ENCODE assay signal across 25 mouse cellular contexts in the genomic region with DNA sequence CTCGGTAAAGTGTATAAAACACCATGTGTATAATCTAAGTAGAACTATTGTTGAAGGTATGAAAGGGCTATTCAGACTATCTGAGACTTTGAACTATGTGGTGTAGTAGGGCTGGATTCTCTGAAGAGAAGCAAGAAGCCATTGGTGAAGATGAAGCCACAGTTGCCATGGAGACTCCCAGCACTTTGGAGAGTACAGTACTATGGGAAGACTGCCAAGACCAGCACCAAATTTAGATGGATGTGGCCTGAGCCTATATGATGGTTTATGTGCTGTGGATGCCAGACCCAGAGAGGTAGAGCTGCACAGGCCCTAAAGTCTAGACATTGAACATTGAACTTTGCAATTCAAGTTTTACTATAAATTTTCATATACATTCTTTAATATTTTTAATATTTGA.
DNase-seq lines count a peak whose midpoint lies in the region; ATAC-seq and TF ChIP-seq lines count a peak whose summit lies in the region.
"Had no signal": no experiment of that assay in that cellular context is flagged by ENCODE, and none has a peak within 500 bp of the region (broad histone marks: within the 10 kb centered on the region; RNA-seq: fewer than 3 reads in every experiment).

No protein-coding gene starts in this region.

- no peak for ATAC-seq in forebrain, embryonic 14.5 days
- ATAC-seq in forebrain, embryonic 16.5 days, result no peak
- ATAC-seq in neural tube, embryonic 12.5 days (ENCODE audit: low FRiP score, low read depth), result peak; percentile 53; the same call in 1 of the 2 replicates
- ATAC-seq: inflammation-experienced regulatory T-cells, adult 6 months; Patski had no signal

- H3K9me3 ChIP-seq in forebrain, embryonic 14.5 days (replicated peaks; ENCODE audit: control insufficient read depth, low read length), result no peaks in the 10 kb centered on the region
- no peaks in the 10 kb centered on the region for H3K9me3 ChIP-seq in forebrain, embryonic 16.5 days (ENCODE audit: control insufficient read depth, low read length)
- H3K9me3 ChIP-seq in neural tube, embryonic 12.5 days, result no peaks in the 10 kb centered on the region
- H3K9me3 ChIP-seq: hindbrain, embryonic 13.5 days; limb, embryonic 13.5 days; liver, embryonic 13.5 days; megakaryocyte, embryonic 14.5 days had no signal

- no peak overlapping the region for H3K27ac ChIP-seq in forebrain, embryonic 14.5 days (ENCODE audit: low read depth, low read length)
- no peak overlapping the region for H3K27ac ChIP-seq in forebrain, embryonic 16.5 days (ENCODE audit: low read length)
- H3K27ac ChIP-seq in left cerebral cortex, adult 2 months, result no peak overlapping the region
- H3K27ac ChIP-seq in neural tube, embryonic 12.5 days, result no peak overlapping the region
- H3K27ac ChIP-seq: gastrocnemius, adult 2 months; hindbrain, embryonic 13.5 days; limb, embryonic 13.5 days; liver, embryonic 13.5 days had no signal

- no peak overlapping the region for H3K4me3 ChIP-seq in forebrain, embryonic 14.5 days (ENCODE audit: low read depth, low read length)
- no peak overlapping the region for H3K4me3 ChIP-seq in forebrain, embryonic 16.5 days (replicated peaks; ENCODE audit: low read length)
- H3K4me3 ChIP-seq in left cerebral cortex, adult 2 months, result no peak overlapping the region
- H3K4me3 ChIP-seq in neural tube, embryonic 12.5 days, result no peak overlapping the region
- H3K4me3 ChIP-seq: gastrocnemius, adult 2 months; hindbrain, embryonic 13.5 days; limb, embryonic 13.5 days; liver, embryonic 13.5 days; megakaryocyte, embryonic 14.5 days had no signal

- no peak overlapping the region for H3K4me2 ChIP-seq in forebrain, embryonic 14.5 days (ENCODE audit: low read length)
- H3K4me2 ChIP-seq in forebrain, embryonic 16.5 days (ENCODE audit: low read length), result no peak overlapping the region
- no peak overlapping the region for H3K4me2 ChIP-seq in neural tube, embryonic 12.5 days (replicated peaks)
- H3K4me2 ChIP-seq: hindbrain, embryonic 13.5 days; limb, embryonic 13.5 days; liver, embryonic 13.5 days had no signal

- TF ChIP-seq POLR2A in brain, embryonic 14.5 days (IDR thresholded peaks at IDR 0.05; ENCODE audit: borderline replicate concordance, extremely low read depth, insufficient read depth, insufficient read length, poor library complexity, severe bottlenecking), result no peak

- no peaks in the 10 kb centered on the region for H3K27me3 ChIP-seq in forebrain, embryonic 14.5 days (replicated peaks; ENCODE audit: control insufficient read depth, insufficient read depth, low read length)
- H3K27me3 ChIP-seq in forebrain, embryonic 16.5 days (replicated peaks; ENCODE audit: control insufficient read depth, insufficient read depth, low read length), result no peaks in the 10 kb centered on the region
- no peaks in the 10 kb centered on the region for H3K27me3 ChIP-seq in neural tube, embryonic 12.5 days (replicated peaks)
- H3K27me3 ChIP-seq: CH12.LX; hindbrain, embryonic 13.5 days; limb, embryonic 13.5 days; liver, embryonic 13.5 days; megakaryocyte, embryonic 14.5 days; Patski had no signal

- WGBS in forebrain, embryonic 14.5 days, result 13% methylated on average over 1 of the region's 1 CpGs
- 13% methylated on average over 1 of the region's 1 CpGs for WGBS in forebrain, embryonic 16.5 days
- WGBS in neural tube, embryonic 12.5 days, result 38% methylated on average over 1 of the region's 1 CpGs

- no peak for TF ChIP-seq CTCF in left cerebral cortex, adult 2 months (IDR thresholded peaks at IDR 0.05)
- no peak for TF ChIP-seq CTCF in brain, embryonic 14.5 days (IDR thresholded peaks at IDR 0.05; ENCODE audit: borderline replicate concordance, extremely low read depth, insufficient read depth, insufficient read length)

- H3K9ac ChIP-seq in forebrain, embryonic 14.5 days (ENCODE audit: low read length), result no peak overlapping the region
- no peak overlapping the region for H3K9ac ChIP-seq in forebrain, embryonic 16.5 days (replicated peaks; ENCODE audit: low read depth, low read length)
- H3K9ac ChIP-seq in neural tube, embryonic 12.5 days, result no peak overlapping the region
- H3K9ac ChIP-seq: hindbrain, embryonic 13.5 days; limb, embryonic 13.5 days; liver, embryonic 13.5 days had no signal

- DNase-seq in forebrain, embryonic 14.5 days (ENCODE audit: low spot score), result peak; percentile 21
- DNase-seq in left cerebral cortex, postnatal 4 days, result peak; percentile 3
- DNase-seq in left cerebral cortex, adult 2 months (ENCODE audit: extremely low spot score in 1 of 2, low spot score in 2 of 2), result no peak
- DNase-seq in neural tube, embryonic 10.5 days (ENCODE audit: extremely low spot score, low spot score), result no peak
- peak; percentile 47 for DNase-seq in brain, embryonic 14.5 days (ENCODE audit: low read depth)
- DNase-seq in adipocyte (ENCODE audit: low spot score), result no peak
- DNase-seq: adrenal gland, adult 2 months; B cell, adult 2 months; cerebellum, adult 2 months; gastrocnemius, adult 2 months; kidney, adult 18-20 months; kidney, postnatal 4 days; liver, embryonic 13.5 days; lung, adult 2 months; lung, postnatal 36 days; thymus, postnatal 14 days had no signal

- intact Hi-C loops in left cerebral cortex, postnatal 4 days (cut with DNase I), result no loop called here
- intact Hi-C loops in left cerebral cortex, adult 2 months (cut with DNase I), result no loop called here

- H3K4me1 ChIP-seq in forebrain, embryonic 14.5 days (ENCODE audit: control insufficient read depth, insufficient read depth, low read length), result no peaks in the 10 kb centered on the region
- no peaks in the 10 kb centered on the region for H3K4me1 ChIP-seq in forebrain, embryonic 16.5 days (replicated peaks; ENCODE audit: control insufficient read depth, insufficient read depth, low read length)
- no peaks in the 10 kb centered on the region for H3K4me1 ChIP-seq in neural tube, embryonic 12.5 days
- H3K4me1 ChIP-seq: hindbrain, embryonic 13.5 days; limb, embryonic 13.5 days; liver, embryonic 13.5 days; megakaryocyte, embryonic 14.5 days had no signal

- H3K36me3 ChIP-seq in forebrain, embryonic 14.5 days (ENCODE audit: control insufficient read depth, insufficient read depth, low read length), result no peaks in the 10 kb centered on the region
- H3K36me3 ChIP-seq in forebrain, embryonic 16.5 days (ENCODE audit: control insufficient read depth, insufficient read depth), result no peaks in the 10 kb centered on the region
- no peaks in the 10 kb centered on the region for H3K36me3 ChIP-seq in neural tube, embryonic 12.5 days
- H3K36me3 ChIP-seq: G1E; hindbrain, embryonic 13.5 days; limb, embryonic 13.5 days; liver, embryonic 13.5 days had no signal

Comparison
In these comparisons a context has a peak if more than half of its experiments do, and no peak if none do; other contexts are left out.
1. DNase-seq: peak in forebrain, embryonic 14.5 days (single experiment), left cerebral cortex, postnatal 4 days (single experiment) and brain, embryonic 14.5 days (single experiment); none in left cerebral cortex, adult 2 months (0 of 2), neural tube, embryonic 10.5 days (single experiment) and adipocyte (single experiment).